Mouse (Mus musculus): ENCODE measurements around the gene Capn11. TPM values are rescaled to one million over a fixed set of nuclear protein-coding genes. Genes with fewer than 3 reads are reported as not detected.
"Not testable (repeated sequence)": the region's sequence is repeated elsewhere in the genome, so short reads cannot be mapped to it uniquely, and the experiment has no call there.

Gene Capn11
- polyA plus RNA-seq, 1 experiment from 2014 or later, result 0.91 TPM

GRCm38 (mm10) chr17:45626577-45627134 is 32.5 kb downstream of the Capn11 start:
- ATAC-seq (ENCODE audit: insufficient number of reproducible peaks, insufficient read depth, low FRiP score, low TSS enrichment), result no peak
- Histone ChIP-seq H3K4me1 (peaks cover 9% of the 10 kb centered on the region; the same call in 1 of the 2 replicates), H3K27ac (no peak overlapping the region), H3K4me3 (no peak overlapping the region), H3K27me3 (no peaks in the 10 kb centered on the region), H3K36me3 (no peaks in the 10 kb centered on the region), H3K4me2 (replicated peaks) (peak overlapping the region; percentile 35), H3K9ac (no peak overlapping the region), H3K9me3 (no peaks in the 10 kb centered on the region)
- WGBS, result 24% methylated on average over 15 of the region's 15 CpGs

- H3K36me3 ChIP-seq; H3K9me3 ChIP-seq; ATAC-seq (ENCODE audit: insufficient number of reproducible peaks, insufficient read depth, low FRiP score, low TSS enrichment); H3K27ac ChIP-seq; H3K9ac ChIP-seq; H3K4me3 ChIP-seq; H3K4me2 ChIP-seq (replicated peaks); H3K27me3 ChIP-seq: not testable (repeated sequence)
- WGBS, result 85% methylated on average over 8 of the region's 8 CpGs
- H3K4me1 ChIP-seq, result peaks cover 14% of the 10 kb centered on the region; the same call in 1 of the 2 replicates
These were observed 35.7 kb downstream of the Capn11 start for GRCm38 (mm10) chr17:45623425-45623824.

- Histone ChIP-seq H3K9me3 (no peaks in the 10 kb centered on the region), H3K27ac (peak overlapping the region; percentile 70; the same call in 1 of the 2 replicates), H3K36me3 (no peaks in the 10 kb centered on the region), H3K9ac (0 out of 2 replicates have a peak overlapping the region, but pooled peaks have one; percentile 10), H3K27me3 (no peaks in the 10 kb centered on the region), H3K4me1 (peaks cover 11% of the 10 kb centered on the region; the same call in 1 of the 2 replicates), H3K4me3 (peak overlapping the region; percentile 20), H3K4me2 (replicated peaks) (peak overlapping the region; percentile 38)
- WGBS, result 17% methylated on average over 20 of the region's 20 CpGs
- ATAC-seq (ENCODE audit: insufficient number of reproducible peaks, insufficient read depth, low FRiP score, low TSS enrichment), result no peak
These were observed 39.5 kb downstream of the Capn11 start for GRCm38 (mm10) chr17:45619386-45620256.

- Histone ChIP-seq H3K4me1 (peaks cover 11% of the 10 kb centered on the region; the same call in 1 of the 2 replicates), H3K9me3 (no peaks in the 10 kb centered on the region), H3K27ac (peak overlapping the region; percentile 70; the same call in 1 of the 2 replicates), H3K4me3 (peak overlapping the region; percentile 20), H3K9ac (0 out of 2 replicates have a peak overlapping the region, but pooled peaks have one; percentile 10), H3K27me3 (no peaks in the 10 kb centered on the region), H3K36me3 (no peaks in the 10 kb centered on the region), H3K4me2 (replicated peaks) (peak overlapping the region; percentile 38)
- ATAC-seq (ENCODE audit: insufficient number of reproducible peaks, insufficient read depth, low FRiP score, low TSS enrichment), result no peak
- WGBS, result 14% methylated on average over 8 of the region's 8 CpGs
These were observed 40.2 kb downstream of the Capn11 start for GRCm38 (mm10) chr17:45618941-45619385.

- 90% methylated on average over 6 of the region's 6 CpGs for WGBS
- H3K27me3 ChIP-seq, result no peaks in the 10 kb centered on the region
- no peaks in the 10 kb centered on the region for H3K9me3 ChIP-seq
- H3K27ac ChIP-seq, result no peak overlapping the region
- H3K9ac ChIP-seq, result no peak overlapping the region
- no peaks in the 10 kb centered on the region for H3K36me3 ChIP-seq
- no peak for ATAC-seq (ENCODE audit: insufficient number of reproducible peaks, insufficient read depth, low FRiP score, low TSS enrichment)
- peaks cover 11% of the 10 kb centered on the region; the same call in 1 of the 2 replicates for H3K4me1 ChIP-seq
- H3K4me3 ChIP-seq, result no peak overlapping the region
- no peak overlapping the region for H3K4me2 ChIP-seq (replicated peaks)
These were observed 41.5 kb downstream of the Capn11 start for GRCm38 (mm10) chr17:45617655-45618054.

GRCm38 (mm10) chr17:45616679-45617078 is 42.4 kb downstream of the Capn11 start:
- Histone ChIP-seq H3K27ac (no peak overlapping the region), H3K36me3 (no peaks in the 10 kb centered on the region), H3K9ac (no peak overlapping the region), H3K4me2 (replicated peaks) (no peak overlapping the region), H3K9me3 (no peaks in the 10 kb centered on the region), H3K4me3 (no peak overlapping the region), H3K27me3 (no peaks in the 10 kb centered on the region), H3K4me1 (peaks cover 11% of the 10 kb centered on the region; the same call in 1 of the 2 replicates)
- no peak for ATAC-seq (ENCODE audit: insufficient number of reproducible peaks, insufficient read depth, low FRiP score, low TSS enrichment)
- WGBS, result 79% methylated on average over 3 of the region's 3 CpGs

- Histone ChIP-seq H3K27ac (no peak overlapping the region), H3K4me3 (no peak overlapping the region), H3K36me3 (no peaks in the 10 kb centered on the region), H3K4me1 (peaks cover 11% of the 10 kb centered on the region; the same call in 1 of the 2 replicates), H3K9ac (no peak overlapping the region), H3K4me2 (replicated peaks) (no peak overlapping the region), H3K27me3 (no peaks in the 10 kb centered on the region), H3K9me3 (no peaks in the 10 kb centered on the region)
- WGBS, result 23% methylated on average over 4 of the region's 4 CpGs
- no peak for ATAC-seq (ENCODE audit: insufficient number of reproducible peaks, insufficient read depth, low FRiP score, low TSS enrichment)
These were observed 43.0 kb downstream of the Capn11 start for GRCm38 (mm10) chr17:45616046-45616650.

- 86% methylated on average over 7 of the region's 7 CpGs for WGBS
- no peaks in the 10 kb centered on the region for H3K27me3 ChIP-seq
These were observed 46.2 kb downstream of the Capn11 start for GRCm38 (mm10) chr17:45612921-45613320.

GRCm38 (mm10) chr17:45612008-45612407 is 47.1 kb downstream of the Capn11 start:
- Histone ChIP-seq H3K9me3 (no peaks in the 10 kb centered on the region), H3K4me3 (no peak overlapping the region), H3K4me1 (peaks cover 4% of the 10 kb centered on the region; the same call in 1 of the 2 replicates), H3K27me3 (no peaks in the 10 kb centered on the region), H3K27ac (no peak overlapping the region), H3K36me3 (no peaks in the 10 kb centered on the region), H3K4me2 (replicated peaks) (no peak overlapping the region), H3K9ac (no peak overlapping the region)
- 70% methylated on average over 8 of the region's 8 CpGs for WGBS
- ATAC-seq (ENCODE audit: insufficient number of reproducible peaks, insufficient read depth, low FRiP score, low TSS enrichment), result no peak

More at GRCm38 (mm10) chr17:45612921-45613320, 46.2 kb downstream of the Capn11 start:
- Histone ChIP-seq H3K27ac (no peak overlapping the region), H3K36me3 (no peaks in the 10 kb centered on the region), H3K9me3 (no peaks in the 10 kb centered on the region), H3K9ac (no peak overlapping the region), H3K4me2 (replicated peaks) (no peak overlapping the region), H3K4me3 (no peak overlapping the region), H3K4me1 (peaks cover 4% of the 10 kb centered on the region; the same call in 1 of the 2 replicates)
- ATAC-seq (ENCODE audit: insufficient number of reproducible peaks, insufficient read depth, low FRiP score, low TSS enrichment), result no peak

- no peak for ATAC-seq (ENCODE audit: insufficient number of reproducible peaks, insufficient read depth, low FRiP score, low TSS enrichment)
- H3K4me2 ChIP-seq (replicated peaks), result no peak overlapping the region
- no peaks in the 10 kb centered on the region for H3K9me3 ChIP-seq
- H3K27ac ChIP-seq, result 0 out of 2 replicates have a peak overlapping the region, but pooled peaks have one; percentile 60
- H3K36me3 ChIP-seq, result no peaks in the 10 kb centered on the region
- H3K27me3 ChIP-seq, result no peaks in the 10 kb centered on the region
- WGBS, result 36% methylated on average over 5 of the region's 5 CpGs
- no peak overlapping the region for H3K4me3 ChIP-seq
- peaks cover 4% of the 10 kb centered on the region; the same call in 1 of the 2 replicates for H3K4me1 ChIP-seq
- H3K9ac ChIP-seq, result no peak overlapping the region
These were observed 48.8 kb downstream of the Capn11 start for GRCm38 (mm10) chr17:45610144-45610866.

GRCm38 (mm10) chr17:45608396-45608795 is 50.7 kb downstream of the Capn11 start:
- no peak overlapping the region for H3K4me2 ChIP-seq (replicated peaks)
- no peak for ATAC-seq (ENCODE audit: insufficient number of reproducible peaks, insufficient read depth, low FRiP score, low TSS enrichment)
- WGBS, result 90% methylated on average over 4 of the region's 4 CpGs
- no peak overlapping the region for H3K9ac ChIP-seq
- H3K4me3 ChIP-seq, result no peak overlapping the region
- H3K9me3 ChIP-seq, result no peaks in the 10 kb centered on the region
- no peak overlapping the region for H3K27ac ChIP-seq
- H3K27me3 ChIP-seq, result 0 out of 2 replicates have a peak, but pooled peaks cover 1% of the 10 kb centered on the region
- no peaks in the 10 kb centered on the region for H3K36me3 ChIP-seq
- H3K4me1 ChIP-seq, result peaks cover 4% of the 10 kb centered on the region; the same call in 1 of the 2 replicates

All from embryonic facial prominence, embryonic 12.5 days (tissue).